Mouse (Mus musculus) cortical plate, adult 2 months (tissue): ENCODE data around the gene Stx3. TPM values are rescaled to one million over a fixed set of nuclear protein-coding genes. Genes with fewer than 3 reads are reported as not detected.
A peak's percentile ranks its signal among the peaks of the same experiment; 100 is the strongest.

ENCODE experiments used
- H3K27ac ChIP-seq: fragments of 200-500 bp; 2 replicates; pipeline ENCODE4 v1.5.1; 2012; ENCODE audit warnings: low read length, control low read depth, inconsistent platforms; ENCODE audit not compliant: insufficient read depth
- H3K4me1 ChIP-seq: fragments of 200-500 bp; 2 replicates; pipeline ENCODE4 v1.6.1; 2011; ENCODE audit warnings: low read length; ENCODE audit not compliant: control insufficient read depth, insufficient read depth
- H3K4me3 ChIP-seq: fragments of 200-500 bp; 2 replicates; pipeline ENCODE4 v1.5.1; 2011; ENCODE audit warnings: mild to moderate bottlenecking, low read length, control low read depth; ENCODE audit not compliant: insufficient read depth
- CTCF ChIP-seq: fragments of 200-500 bp; IDR thresholded peaks from 2 replicates; pipeline ENCODE4 v1.5.1; 2011; ENCODE audit warnings: mild to moderate bottlenecking, control low read depth, low read length; ENCODE audit not compliant: insufficient read depth; ENCODE audit errors: extremely low read depth
- POLR2A ChIP-seq: fragments of 200-500 bp; IDR thresholded peaks from 2 replicates; pipeline ENCODE4 v1.6.1; 2011; ENCODE audit warnings: mild to moderate bottlenecking, low read length, control low read depth; ENCODE audit not compliant: insufficient read depth; ENCODE audit errors: extremely low read depth
- polyA plus RNA-seq: library from polyadenylated mRNA; depleted of rRNA; stranded (reverse); fragments of >200 nt; gene quantifications from 2 replicates; pipeline ENCODE4 v1.2.3, GENCODE M21; 2012

Gene Stx3
- polyA plus RNA-seq, 1 experiment, result 46.4 TPM

DNA sequence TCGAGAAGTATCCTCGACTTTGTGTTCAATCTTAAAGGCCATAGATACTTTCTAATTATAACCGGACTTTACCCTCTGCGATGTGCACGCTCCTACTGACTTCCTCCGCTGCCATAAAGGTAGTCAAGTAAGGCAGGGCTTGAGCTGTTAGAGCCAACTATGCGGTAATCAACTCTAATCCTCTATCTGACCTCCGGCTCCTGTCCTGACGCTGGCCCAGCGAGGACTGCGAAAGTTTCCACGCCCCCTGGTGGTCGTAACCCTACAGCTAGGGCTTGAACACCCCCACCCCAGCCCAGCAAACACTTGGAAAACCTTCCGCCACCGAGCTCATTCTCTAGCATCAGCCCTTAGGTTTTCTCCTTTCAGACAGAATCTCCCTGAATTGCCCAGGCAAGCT is 597 bp upstream of the Stx3 start:
- Histone ChIP-seq H3K4me3 (peak overlapping the region; percentile 61), H3K27ac (no peak overlapping the region)
- TF ChIP-seq POLR2A (no peak), CTCF (peak; percentile 31; the same call in 1 of the 2 replicates)

DNA sequence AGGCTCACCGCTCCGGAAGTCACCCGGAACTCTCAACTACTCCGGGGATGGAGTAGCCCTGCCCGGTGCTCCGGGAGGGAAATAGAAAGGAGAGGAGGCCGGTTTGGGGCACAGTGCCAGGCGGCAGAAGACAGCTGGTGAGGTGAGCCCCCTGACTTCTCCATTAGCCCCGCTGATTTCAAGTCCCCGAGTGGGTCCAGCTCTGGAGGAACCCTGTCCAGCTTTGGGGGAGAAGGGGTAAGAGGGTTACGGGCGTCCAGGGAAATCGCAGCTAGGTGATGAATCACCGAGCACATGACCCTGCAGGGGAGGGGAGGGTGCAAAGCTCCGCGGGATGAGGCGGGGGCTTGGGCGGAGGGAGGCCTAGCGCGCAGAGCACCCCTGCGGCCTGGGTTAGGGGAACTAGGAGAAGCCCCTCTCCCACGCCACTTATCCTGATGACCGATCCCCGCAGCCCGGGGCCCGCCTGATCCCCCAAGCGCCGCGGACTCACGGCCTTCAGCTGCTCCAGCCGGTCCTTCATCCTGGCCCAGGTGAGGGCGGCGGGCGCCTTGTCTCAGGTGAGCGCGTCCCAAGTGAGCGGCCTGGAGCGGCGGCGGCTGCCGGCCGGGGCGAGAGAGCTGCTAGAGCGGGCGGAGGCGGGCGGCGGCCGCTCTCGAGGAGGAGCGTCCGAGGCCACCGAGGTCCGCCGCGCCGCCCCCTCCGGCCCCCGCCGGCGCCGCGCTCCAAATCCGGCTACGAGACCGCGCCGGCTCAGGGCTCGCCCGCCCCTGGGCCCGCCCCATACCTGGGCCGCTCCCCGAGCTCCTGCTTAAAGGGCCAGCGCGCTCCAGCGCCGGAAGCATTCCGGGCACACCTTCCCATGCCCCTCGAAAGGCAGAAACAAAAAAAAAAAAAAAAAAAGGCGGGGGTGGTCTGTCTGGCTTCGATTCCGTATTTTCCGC is 732 bp downstream of the Stx3 start:
- Histone ChIP-seq H3K27ac (peak overlapping the region; percentile 92), H3K4me3 (peak overlapping the region; percentile 61), H3K4me1 (peaks cover 4% of the 10 kb centered on the region; the same call in 1 of the 2 replicates)
- TF ChIP-seq CTCF (no peak), POLR2A (no peak)

More for the DNA sequence above, 597 bp upstream of the Stx3 start:
- H3K4me1 ChIP-seq, result peaks cover 4% of the 10 kb centered on the region; the same call in 1 of the 2 replicates

DNA sequence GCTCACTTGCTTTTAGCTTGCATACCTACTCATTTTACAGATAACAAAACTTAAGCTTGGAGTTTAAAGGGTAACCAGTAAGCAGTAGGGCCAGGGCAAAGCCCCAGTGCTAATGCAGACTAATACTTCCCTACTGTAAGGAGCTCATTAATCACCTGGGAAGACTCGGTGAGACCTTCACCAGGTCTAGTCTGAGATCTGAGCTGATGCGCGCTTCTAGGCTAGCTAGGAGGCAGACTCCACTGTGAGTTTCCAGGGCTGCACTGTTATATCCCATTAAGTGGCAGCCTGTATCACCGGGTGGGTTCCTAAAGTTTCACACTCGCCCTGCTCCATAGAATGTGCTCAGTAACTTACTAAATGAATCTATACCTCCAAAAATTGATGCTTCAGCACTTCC is 1.6 kb downstream of the Stx3 start:
- no peak for TF ChIP-seq CTCF
- TF ChIP-seq POLR2A, result no peak
- no peak overlapping the region for H3K27ac ChIP-seq
- H3K4me1 ChIP-seq, result peaks cover 4% of the 10 kb centered on the region; the same call in 1 of the 2 replicates
- peak overlapping the region; percentile 61 for H3K4me3 ChIP-seq

DNA sequence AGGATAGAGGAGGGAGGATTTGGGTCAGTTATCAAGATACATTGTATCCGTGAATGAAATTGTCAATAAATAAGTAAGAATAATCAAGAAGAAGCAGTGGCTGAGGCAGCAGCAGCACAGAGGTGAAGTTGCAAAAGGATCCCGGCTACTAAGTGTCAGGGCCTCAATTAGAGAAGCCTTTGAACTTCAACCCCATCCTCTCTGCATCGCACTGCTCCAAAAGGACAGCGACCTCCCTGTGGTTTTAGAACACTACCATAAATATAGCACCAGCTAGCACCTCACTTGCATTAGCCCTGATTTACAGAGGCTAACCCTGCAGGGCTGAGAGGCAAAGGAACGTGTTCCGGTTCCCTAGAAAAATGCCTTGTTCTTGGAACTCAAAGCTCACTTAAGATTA is 2.5 kb downstream of the Stx3 start:
- TF ChIP-seq CTCF, result no peak
- TF ChIP-seq POLR2A, result no peak
- no peak overlapping the region for H3K4me3 ChIP-seq
- no peak overlapping the region for H3K27ac ChIP-seq
- peaks cover 4% of the 10 kb centered on the region; the same call in 1 of the 2 replicates for H3K4me1 ChIP-seq

DNA sequence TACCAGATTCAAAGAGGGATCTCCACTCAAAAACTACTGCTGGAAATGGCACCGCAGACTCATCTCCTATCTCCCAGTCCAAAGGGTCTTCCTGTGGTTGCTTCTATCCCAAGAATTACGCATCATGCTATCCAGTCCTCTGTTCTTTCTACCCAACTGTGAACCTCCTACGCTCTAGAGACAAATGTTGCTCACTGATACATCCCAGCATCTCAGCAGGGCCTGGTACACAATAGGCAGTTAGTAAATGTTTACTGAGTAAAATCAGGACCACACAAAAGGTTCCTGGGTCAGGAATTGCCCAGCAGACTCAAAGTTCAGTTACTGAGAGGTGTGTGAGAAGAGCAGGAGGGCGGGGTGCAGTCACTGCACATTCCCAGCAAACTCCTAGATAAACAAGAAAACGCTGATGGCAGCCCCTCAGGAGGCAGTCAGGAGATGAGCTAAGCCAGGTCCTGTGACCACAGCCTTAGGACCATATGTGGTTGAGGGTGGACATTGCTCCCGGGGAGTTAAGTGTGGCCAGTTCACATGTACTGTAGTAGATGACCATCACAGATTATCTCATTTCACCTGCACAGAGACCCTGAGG is 4.4 kb downstream of the Stx3 start:
- no peak for TF ChIP-seq POLR2A
- no peak for TF ChIP-seq CTCF
- Histone ChIP-seq H3K4me3 (no peak overlapping the region), H3K4me1 (peaks cover 2% of the 10 kb centered on the region; the same call in 1 of the 2 replicates), H3K27ac (no peak overlapping the region)

DNA sequence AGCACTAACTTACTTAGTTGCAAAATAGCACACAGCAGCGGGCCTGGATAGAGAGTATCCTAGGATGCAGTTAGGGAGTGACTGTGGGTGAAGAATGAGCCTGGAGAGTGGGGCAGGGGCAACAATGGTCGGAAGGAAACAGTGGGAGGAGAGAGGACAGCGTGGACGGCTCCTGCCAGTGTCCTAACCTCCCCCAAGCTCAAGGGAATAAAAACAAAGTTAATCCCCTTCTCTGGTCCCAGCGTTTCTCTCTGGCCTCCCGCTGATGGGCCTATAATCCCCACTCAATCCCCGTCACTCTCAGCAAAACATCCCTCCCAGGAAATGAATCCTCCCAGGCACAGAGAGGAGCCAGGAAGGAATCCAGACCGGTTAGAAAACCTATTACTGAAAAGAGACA is 5.6 kb downstream of the Stx3 start:
- Histone ChIP-seq H3K27ac (peak overlapping the region; percentile 65; the same call in 1 of the 2 replicates), H3K4me3 (no peak overlapping the region), H3K4me1 (peaks cover 2% of the 10 kb centered on the region; the same call in 1 of the 2 replicates)
- no peak for TF ChIP-seq CTCF
- no peak for TF ChIP-seq POLR2A

DNA sequence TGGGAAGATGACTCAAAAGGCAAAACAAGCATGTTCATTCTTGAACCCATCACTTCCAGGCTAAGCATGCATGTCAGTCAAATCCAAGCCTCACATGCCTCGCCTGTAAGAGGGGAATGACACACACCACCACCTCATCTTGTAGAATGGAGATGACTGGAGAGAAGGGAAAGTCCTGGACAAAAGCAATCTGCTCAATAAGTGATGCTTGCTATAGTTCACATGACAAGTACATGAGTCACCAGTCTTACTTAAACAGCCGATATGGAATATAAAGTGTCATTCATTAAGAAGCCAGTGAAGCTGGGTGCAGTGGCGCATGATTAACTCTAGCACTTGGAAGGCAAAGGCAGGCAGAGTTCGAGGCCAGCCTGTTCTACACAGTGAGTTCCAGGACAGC is 6.1 kb downstream of the Stx3 start:
- Histone ChIP-seq H3K4me3 (no peak overlapping the region), H3K27ac (no peak overlapping the region), H3K4me1 (peaks cover 2% of the 10 kb centered on the region; the same call in 1 of the 2 replicates)
- no peak for TF ChIP-seq POLR2A
- no peak for TF ChIP-seq CTCF

DNA sequence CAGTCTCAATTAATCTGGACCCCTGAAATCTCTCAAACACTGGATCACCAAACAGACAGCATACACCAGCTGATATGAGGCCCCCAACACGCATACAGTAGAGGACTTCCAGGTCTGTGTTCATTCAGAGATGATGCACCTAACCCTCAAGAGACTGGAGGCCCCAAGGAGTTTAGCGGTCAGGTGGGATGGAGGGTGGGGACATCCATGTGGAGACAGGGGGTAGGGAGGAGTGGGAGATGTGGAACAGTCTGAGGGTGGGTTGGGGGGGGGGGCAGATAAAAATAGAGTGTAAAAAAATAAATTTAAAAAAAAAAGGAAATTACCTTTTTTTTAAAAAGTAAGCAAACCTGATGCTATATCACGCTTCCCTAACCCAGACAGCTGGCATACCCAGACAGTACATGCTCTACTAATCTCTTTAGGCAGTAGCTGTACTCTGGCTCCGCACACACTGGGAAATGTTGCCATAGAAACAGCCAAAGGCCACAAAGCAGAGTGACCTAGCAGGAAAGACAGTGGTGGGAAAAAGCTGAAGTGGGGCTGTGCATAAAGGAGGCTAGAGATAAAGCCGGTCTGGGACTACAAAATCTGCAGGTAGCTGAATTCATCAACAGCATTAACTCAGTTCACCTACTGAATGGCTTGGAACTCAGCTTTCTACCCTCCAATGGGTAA is 7.4 kb downstream of the Stx3 start:
- H3K4me1 ChIP-seq, result no peaks in the 10 kb centered on the region; the same call in 1 of the 2 replicates

DNA sequence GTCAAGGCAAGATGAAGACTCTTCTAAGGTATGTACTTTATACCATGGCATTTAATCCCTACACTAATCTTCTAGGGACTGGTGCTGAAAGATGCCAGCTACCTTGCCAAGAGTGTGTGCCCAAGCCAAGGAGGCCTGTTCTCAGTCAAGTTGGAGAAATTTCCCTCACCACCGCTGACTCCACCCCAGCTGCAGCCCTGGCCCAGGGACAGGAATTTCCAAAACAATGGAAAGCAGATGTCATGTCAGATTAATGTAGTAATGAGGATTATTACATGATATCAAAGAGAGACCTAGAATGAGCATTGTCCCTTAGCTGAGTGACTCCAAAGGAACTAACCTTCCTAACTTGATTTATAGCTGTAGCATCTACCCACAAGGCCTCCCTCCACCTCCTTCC is 8.3 kb downstream of the Stx3 start:
- TF ChIP-seq POLR2A, result no peak
- no peak for TF ChIP-seq CTCF
- Histone ChIP-seq H3K27ac (peak overlapping the region; percentile 29; the same call in 1 of the 2 replicates), H3K4me1 (no peaks in the 10 kb centered on the region; the same call in 1 of the 2 replicates), H3K4me3 (no peak overlapping the region)

More for the DNA sequence above, 7.4 kb downstream of the Stx3 start:
- TF ChIP-seq POLR2A, result no peak
- TF ChIP-seq CTCF, result no peak
- no peak overlapping the region for H3K4me3 ChIP-seq
- no peak overlapping the region for H3K27ac ChIP-seq
